Mouse (Mus musculus) 3T3-L1 (cell line): ENCODE measurements around the gene Dbp.
"Not testable (repeated sequence)": the region's sequence is repeated elsewhere in the genome, so short reads cannot be mapped to it uniquely, and the experiment has no call there.

Experiments used
- DNase-seq: peaks from one replicate; pipeline ENCODE4 v3.0.0-alpha.2; 2015; ENCODE audit warnings: low read depth, low spot score

Dbp gene

GRCm38 (mm10) chr7:45704730-45705442 is at the start of gene Dbp:
Gene Dbp (plus strand): TSS chr7:45705088.
- peak; percentile 98 for DNase-seq

GRCm38 (mm10) chr7:45660746-45661478 is 44.0 kb upstream of the Dbp start:
- no peak for DNase-seq

DNA sequence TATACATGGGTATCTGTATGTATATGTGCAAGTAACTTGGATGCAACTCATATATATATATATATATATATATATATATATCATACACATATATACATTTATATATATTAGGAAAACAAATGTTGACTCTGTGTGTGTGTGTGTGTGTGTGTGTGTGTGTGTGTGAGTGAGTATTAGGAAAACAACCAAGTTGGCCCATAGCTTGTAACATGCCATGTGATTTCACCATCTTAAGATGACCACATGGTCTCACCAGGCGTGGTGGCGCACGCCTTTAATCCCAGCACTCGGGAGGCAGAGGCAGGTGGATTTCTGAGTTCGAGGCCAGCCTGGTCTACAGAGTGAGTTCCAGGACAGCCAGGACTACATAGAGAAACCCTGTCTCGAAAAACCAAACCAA is 43.2 kb upstream of the Dbp start:
- not testable (repeated sequence) for DNase-seq

DNA sequence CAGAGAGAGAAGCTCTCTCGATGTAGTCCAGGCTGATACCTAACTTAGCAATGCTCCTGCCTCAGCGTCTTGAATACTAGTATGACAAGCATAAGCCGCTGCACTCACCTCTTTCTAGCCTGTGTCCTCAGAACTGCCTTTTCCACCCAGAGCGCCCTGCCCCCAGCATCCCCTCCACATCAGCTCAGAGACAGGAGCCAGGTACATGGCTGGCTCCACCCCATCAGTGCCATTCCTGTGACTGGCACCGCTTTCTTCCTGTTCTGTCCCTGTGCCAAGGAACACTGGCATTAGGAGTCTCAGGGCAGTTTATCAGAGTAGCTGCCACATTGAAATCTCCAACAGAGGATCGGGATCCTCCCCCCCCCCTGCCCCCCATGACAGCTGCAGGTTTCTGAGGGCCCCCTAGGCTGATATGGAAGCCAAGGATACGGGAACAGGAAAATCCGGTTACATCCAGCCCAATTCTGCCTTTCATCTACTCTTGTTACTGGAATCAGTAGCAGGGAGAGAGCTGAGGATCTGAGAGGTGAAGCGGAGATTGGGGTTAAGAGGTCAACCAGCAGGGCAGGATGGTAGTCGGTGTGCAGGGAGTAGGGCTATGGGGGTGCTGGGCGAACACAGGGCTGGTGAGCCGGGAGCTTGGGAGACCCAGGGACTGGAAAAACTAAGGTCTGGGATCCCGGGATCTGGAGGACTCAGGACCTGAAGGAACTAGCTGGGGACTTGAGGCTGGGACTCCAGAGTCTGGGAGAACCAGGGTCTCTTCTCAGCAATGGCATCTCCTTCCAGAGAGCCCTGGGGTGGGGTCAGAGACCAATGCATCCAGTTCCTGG is 39.4 kb upstream of the Dbp start:
- DNase-seq: no peak

GRCm38 (mm10) chr7:45666161-45666560 is 38.7 kb upstream of the Dbp start, which contains the start of gene Fut2:
Gene Fut2 (minus strand): TSS chr7:45666394.
- no peak for DNase-seq

- no peak for DNase-seq
Measured at GRCm38 (mm10) chr7:45667761-45668160, 37.1 kb upstream of the Dbp start.

DNA sequence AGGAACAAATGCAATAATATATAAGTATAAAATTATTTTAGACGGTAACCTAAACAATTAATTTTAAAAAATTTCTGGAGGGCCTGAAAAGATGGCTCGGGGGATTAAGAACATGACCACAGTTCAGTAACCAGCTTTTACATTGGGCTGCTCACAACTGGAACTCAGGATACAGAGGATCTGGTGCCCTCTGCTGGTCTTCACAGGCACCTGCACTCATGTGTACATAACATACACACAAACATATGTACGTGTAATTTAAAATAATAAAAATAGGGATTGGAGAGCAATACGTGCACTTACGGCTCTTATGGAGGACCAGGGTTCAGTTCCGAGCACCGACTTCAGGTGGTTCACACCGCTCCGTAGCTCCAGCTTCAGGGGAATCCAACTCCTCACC is 36.0 kb upstream of the Dbp start:
- no peak for DNase-seq

GRCm38 (mm10) chr7:45677627-45678295 is 27.1 kb upstream of the Dbp start:
- DNase-seq: no peak

GRCm38 (mm10) chr7:45678513-45678912 is 26.4 kb upstream of the Dbp start:
- no peak for DNase-seq

GRCm38 (mm10) chr7:45679966-45680621 is 24.8 kb upstream of the Dbp start:
- peak; percentile 87 for DNase-seq

GRCm38 (mm10) chr7:45681046-45681736 is 23.7 kb upstream of the Dbp start:
- no peak for DNase-seq

DNA sequence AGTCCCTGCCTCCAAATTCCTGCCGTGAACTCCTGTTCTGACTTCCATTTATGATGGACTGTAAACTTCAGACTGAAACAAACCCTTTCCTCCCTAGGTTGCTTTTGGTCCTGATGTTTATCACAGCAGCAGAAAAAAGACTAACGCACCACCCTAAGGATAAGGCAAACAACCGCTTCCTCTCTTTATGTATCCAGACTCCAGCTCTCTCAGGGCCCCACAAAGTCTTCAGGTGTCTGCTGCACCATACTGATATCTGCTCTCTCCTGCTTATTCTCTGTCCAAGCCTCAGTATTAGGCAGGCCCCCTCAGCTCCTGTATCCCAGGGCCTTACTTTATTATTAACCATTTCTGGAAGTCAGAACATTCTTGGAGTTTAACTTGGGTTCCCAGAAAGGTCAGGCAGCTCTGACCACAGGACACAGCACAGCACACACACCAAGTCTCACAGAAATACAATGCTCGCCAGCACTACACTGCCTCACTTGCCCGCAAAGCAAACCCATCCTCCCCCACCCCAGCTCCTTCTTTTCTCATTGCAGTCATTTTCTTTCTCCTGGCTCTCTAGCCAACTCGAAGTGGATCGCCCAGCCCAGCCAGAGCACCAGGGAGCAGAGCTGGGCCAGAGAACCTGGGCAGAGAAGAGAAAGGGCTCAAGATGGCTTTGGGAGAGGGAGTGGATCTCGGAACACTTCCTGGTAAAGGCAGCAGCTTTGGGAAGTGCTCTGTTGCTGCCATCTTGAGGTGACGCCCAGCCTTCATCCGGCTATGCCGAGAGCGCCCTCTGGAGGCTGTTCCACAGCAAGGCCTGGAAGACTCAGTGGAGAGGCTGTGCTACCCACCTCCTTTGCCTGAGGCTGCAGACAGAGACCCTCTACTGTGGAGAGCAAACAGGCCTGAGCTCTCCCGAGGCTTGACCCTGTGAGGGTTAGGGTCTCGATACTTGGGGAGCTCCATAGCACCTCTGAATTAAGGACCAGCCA is 22.5 kb upstream of the Dbp start:
- DNase-seq: peak; percentile 91

DNA sequence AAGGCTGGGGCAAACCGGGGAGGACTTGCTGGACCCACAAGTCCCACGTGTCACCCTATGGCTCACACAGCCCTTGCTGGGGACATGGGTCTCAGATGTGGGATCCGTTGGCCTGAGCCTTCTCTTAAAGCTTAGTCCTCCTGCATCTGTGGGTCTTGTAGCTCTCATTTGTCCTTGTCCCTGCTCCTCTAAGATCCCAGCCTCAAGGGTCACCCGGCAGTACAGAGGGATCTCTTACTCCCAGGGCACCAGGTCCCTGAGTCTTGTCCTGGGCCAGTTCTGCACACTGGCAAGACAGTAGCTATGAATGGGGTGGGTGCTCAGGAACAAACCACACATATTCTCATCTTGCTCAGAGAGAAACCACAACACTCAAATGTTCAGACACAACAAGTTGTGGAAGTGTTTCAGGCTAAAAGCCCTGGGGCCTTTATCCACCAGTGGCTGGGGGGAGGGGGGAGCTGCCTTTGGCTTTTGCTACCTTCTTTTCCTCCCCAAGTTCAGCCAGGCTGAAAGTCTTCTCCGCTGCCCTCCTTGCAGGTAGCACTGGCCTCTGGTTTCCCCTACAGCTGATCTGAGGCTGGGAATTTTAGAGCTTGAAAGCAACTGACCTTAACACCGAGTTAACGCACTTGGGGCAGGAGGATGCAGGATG is 21.4 kb upstream of the Dbp start, which contains the start of gene Ntn5:
Ntn5 (plus strand) TSS at position 627 of the 655 bp plus-strand sequence.
- DNase-seq: no peak

DNA sequence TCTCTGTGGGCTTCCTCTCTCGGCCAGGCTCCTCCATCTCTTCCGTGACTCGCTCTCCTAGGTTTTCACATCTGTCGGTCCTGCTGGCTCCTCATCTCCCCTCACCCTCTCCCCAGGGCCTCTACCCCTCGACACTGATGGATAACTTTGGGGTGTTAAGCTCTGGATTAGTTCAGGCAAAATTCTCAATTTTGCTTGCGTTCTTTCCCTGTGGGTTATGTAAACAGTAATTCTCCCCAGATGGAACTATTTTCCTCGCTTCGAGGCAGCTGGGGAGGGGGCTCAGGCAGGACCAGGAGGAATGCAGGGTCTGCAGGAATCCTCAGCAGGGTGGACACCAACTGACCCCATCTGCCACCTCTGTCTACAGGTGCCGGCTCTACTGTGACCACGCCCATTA is 19.1 kb upstream of the Dbp start:
- no peak for DNase-seq

GRCm38 (mm10) chr7:45686841-45687240 is 18.0 kb upstream of the Dbp start:
- DNase-seq: no peak

GRCm38 (mm10) chr7:45689099-45689498 is 15.8 kb upstream of the Dbp start:
- DNase-seq: no peak

GRCm38 (mm10) chr7:45689800-45690199 is 15.1 kb upstream of the Dbp start:
- DNase-seq: no peak

- DNase-seq: no peak
Measured at GRCm38 (mm10) chr7:45692364-45692763, 12.5 kb upstream of the Dbp start.
